Mouse (Mus musculus) lung, adult 2 months (tissue): ENCODE results near the gene Mipol1.

Source experiments
- CTCF ChIP-seq: fragments of 200-500 bp; IDR thresholded peaks from 2 replicates; pipeline ENCODE4 v1.5.1; 2011; ENCODE audit warnings: mild to moderate bottlenecking, low read length, control low read depth; ENCODE audit not compliant: insufficient read depth
- POLR2A ChIP-seq: fragments of 200-500 bp; IDR thresholded peaks from 2 replicates; pipeline ENCODE4 v1.6.1; 2011; ENCODE audit warnings: low read depth, mild to moderate bottlenecking, control low read depth, low read length, borderline replicate concordance; ENCODE audit errors: extremely low read depth

DNA sequence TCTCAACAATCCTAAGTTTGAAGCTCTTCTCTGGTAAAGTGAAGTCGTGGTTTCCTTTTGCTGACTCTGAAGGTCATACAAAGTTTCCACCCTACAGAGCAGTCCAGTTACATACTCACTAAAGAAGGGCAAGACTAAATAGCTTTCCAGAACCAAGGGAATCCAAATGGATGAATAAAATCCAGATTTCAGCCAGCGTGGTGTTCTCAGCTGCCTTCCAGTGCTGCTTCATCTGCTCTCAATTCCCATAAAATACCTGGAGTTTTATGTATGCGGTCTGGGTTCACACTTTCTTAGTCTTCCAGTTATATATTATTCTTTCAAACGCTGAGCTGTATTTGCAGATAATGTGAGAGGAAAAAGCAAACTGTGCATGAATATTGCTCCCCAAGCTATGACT is 280.9 kb downstream of the Mipol1 start:
- no peak for TF ChIP-seq POLR2A
- TF ChIP-seq CTCF = no peak
